Mouse (Mus musculus) thymus, postnatal 25 days (tissue): Measurements from ENCODE around the gene Aqp12.

Experiments used
- DNase-seq: peaks from one replicate; pipeline ENCODE4 v3.0.0; 2022

Aqp12 gene

DNA sequence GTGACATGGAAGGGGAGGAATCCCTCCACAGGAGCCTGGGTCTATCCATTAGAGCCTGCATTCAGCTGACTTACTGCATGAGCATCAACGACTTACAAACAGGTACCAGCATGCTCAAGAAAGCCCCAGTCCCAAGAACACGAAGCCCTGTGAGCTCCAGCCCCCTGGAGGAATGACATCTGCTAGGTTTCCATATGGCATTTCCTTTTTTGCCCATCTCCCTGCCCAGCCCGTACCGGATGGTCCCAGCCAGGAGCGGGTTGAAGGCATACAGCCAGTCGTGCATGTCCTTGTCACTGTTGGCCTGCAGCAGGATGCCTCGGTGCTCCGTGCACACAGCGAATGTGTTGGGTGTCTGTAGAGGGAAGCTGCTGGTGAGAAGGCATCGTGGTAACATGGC, 12.6 kb downstream of the Aqp12 start:
- DNase-seq: no peak

DNA sequence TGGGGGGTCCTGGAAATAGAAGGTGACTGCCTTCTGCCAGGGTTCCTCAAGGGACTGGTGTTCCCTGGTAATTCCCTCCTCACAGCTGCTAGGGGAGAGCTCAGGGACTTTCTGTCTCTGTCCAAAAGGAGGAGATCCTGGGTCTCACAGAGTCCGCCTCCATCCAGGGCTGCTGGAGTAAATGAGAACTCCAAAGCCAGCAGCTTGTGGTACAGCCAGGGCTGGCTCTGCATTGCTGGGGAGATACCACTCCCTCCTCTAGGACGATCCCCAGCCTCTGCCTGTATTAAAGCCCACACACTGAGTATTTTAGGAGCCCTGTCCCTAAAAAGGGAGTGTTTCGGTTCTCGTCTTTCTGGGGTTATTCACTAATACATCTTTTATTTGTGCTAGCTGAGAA, 14.5 kb downstream of the Aqp12 start:
- DNase-seq: no peak

- no peak for DNase-seq
Observed at GRCm38 (mm10) chr1:93026600-93026999, 20.5 kb downstream of the Aqp12 start.

GRCm38 (mm10) chr1:93029387-93029786, 23.3 kb downstream of the Aqp12 start:
- DNase-seq: no peak

GRCm38 (mm10) chr1:93030060-93030459, 23.9 kb downstream of the Aqp12 start:
- no peak for DNase-seq

- no peak for DNase-seq
Observed at GRCm38 (mm10) chr1:93031199-93031598, 25.1 kb downstream of the Aqp12 start.

- no peak for DNase-seq
Observed at GRCm38 (mm10) chr1:93033989-93034388, 27.9 kb downstream of the Aqp12 start.

DNA sequence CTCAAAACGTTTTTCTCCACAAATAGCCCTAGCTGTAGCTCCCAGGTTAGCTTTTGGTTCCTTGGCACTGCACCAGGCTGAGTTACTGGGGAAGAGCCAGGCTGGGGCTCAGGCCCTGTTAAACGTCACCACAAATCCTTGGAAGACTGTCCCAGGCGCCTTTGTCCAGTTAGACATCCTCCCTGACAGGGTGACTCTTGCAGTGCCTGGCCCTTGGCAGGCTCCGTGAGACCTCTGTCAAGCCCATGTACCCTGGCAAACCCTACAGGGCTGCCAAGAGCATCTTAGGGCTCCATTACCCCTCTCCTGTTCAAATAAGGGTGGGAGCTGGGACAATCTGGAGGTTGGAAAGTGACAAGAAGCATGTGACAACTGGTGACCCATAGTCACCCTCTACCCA, 29.8 kb downstream of the Aqp12 start:
- no peak for DNase-seq

- no peak for DNase-seq
Observed at GRCm38 (mm10) chr1:93046153-93046789, 40.1 kb downstream of the Aqp12 start.

- DNase-seq: no peak
Observed at GRCm38 (mm10) chr1:93050071-93050470, 43.9 kb downstream of the Aqp12 start.

- DNase-seq: no peak
Observed at GRCm38 (mm10) chr1:93051124-93051833, 45.1 kb downstream of the Aqp12 start.
